Mouse (Mus musculus) forebrain, postnatal 0 days (tissue): Measurements from ENCODE around the gene Sik1. TPM values are rescaled to one million over a fixed set of nuclear protein-coding genes. Genes with fewer than 3 reads are reported as not detected.
"Not testable (repeated sequence)": the region's sequence is repeated elsewhere in the genome, so short reads cannot be mapped to it uniquely, and the experiment has no call there.

Experiments
- ATAC-seq: fragments of 200-750 bp; cut with Nextera tagmentation; 2 replicates; pipeline ENCODE4 v1.8.0; 2017; ENCODE audit warnings: mild to moderate bottlenecking, moderate library complexity
- DNase-seq: peaks from one replicate; pipeline ENCODE4 v3.0.0-alpha.2; 2015
- H3K27ac ChIP-seq: fragments of 300-500 bp; sonication (generic); 2 replicates; pipeline ENCODE4 v1.5.1; 2014; ENCODE audit warnings: low read depth, mild to moderate bottlenecking, antibody characterized with exemption, low read length, moderate library complexity, mixed read lengths
- H3K27me3 ChIP-seq: fragments of 300-500 bp; sonication (generic); 2 replicates; pipeline ENCODE4 v1.6.1; 2014; ENCODE audit warnings: mild to moderate bottlenecking, low read length, mixed read lengths; ENCODE audit not compliant: insufficient read depth
- H3K36me3 ChIP-seq: fragments of 300-500 bp; sonication (generic); 2 replicates; pipeline ENCODE4 v1.6.1; 2014; ENCODE audit warnings: mild to moderate bottlenecking, moderate library complexity; ENCODE audit not compliant: insufficient read depth
- H3K4me1 ChIP-seq: fragments of 300-500 bp; sonication (generic); 2 replicates; pipeline ENCODE4 v1.6.1; 2014; ENCODE audit warnings: antibody characterized with exemption; ENCODE audit not compliant: insufficient read depth
- H3K4me2 ChIP-seq: fragments of 300-500 bp; sonication (generic); 2 replicates; pipeline ENCODE4 v1.6.1; 2014; ENCODE audit warnings: low read depth, mild to moderate bottlenecking, moderate library complexity
- H3K4me3 ChIP-seq: fragments of 300-500 bp; sonication (generic); 2 replicates; pipeline ENCODE4 v1.5.1; 2014; ENCODE audit warnings: low read depth, low read length, mixed read lengths
- H3K9ac ChIP-seq: fragments of 300-500 bp; sonication (generic); 2 replicates; pipeline ENCODE4 v1.6.1; 2014; ENCODE audit warnings: mild to moderate bottlenecking
- H3K9me3 ChIP-seq: fragments of 300-500 bp; sonication (generic); 2 replicates; pipeline ENCODE4 v1.6.1; 2016; ENCODE audit warnings: low read length
- CTCF ChIP-seq: sonication (generic); IDR thresholded peaks from 2 replicates; pipeline ENCODE4 v1.5.1; 2016; ENCODE audit warnings: antibody characterized with exemption, control low read depth, low read depth
- WGBS: fragments of 180-500 bp; shearing (Covaris S2); extraction: QIAGEN DNeasy Blood & Tissue Kit; methylation state at CpG from one replicate; pipeline ENCODE4 v1.1.7; 2014; 5-methylcytosine and 5-hydroxymethylcytosine counted together
- polyA plus RNA-seq: library from polyadenylated mRNA; unstranded; fragments of >200 nt; fragmentation: Nextera tagmentation; extraction: Ambion mirVana; gene quantifications from 2 replicates; pipeline ENCODE4 v1.2.1, GENCODE M21; 2015
- total RNA-seq: library from RNA; depleted of rRNA; stranded (reverse); fragments of >200 nt; gene quantifications from 2 replicates; pipeline ENCODE4 v1.2.3, GENCODE M21; 2014

Sik1 gene
- total and polyA plus RNA-seq, 2 experiments from 2014 or later, result 18.6 to 42.2 TPM

GRCm38 (mm10) chr17:31890311-31890951 lies 34.8 kb upstream of the Sik1 start:
- H3K4me1 ChIP-seq, result 0 out of 2 replicates have a peak, but pooled peaks cover 4% of the 10 kb centered on the region
- TF ChIP-seq CTCF, result no peak
- no peaks in the 10 kb centered on the region for H3K27me3 ChIP-seq
- H3K9me3 ChIP-seq, result no peaks in the 10 kb centered on the region
- no peak overlapping the region for H3K4me3 ChIP-seq
- DNase-seq, result no peak
- 40% methylated on average over 2 of the region's 2 CpGs for WGBS
- no peak for ATAC-seq
- no peak overlapping the region for H3K27ac ChIP-seq
- H3K9ac ChIP-seq, result no peak overlapping the region
- no peak overlapping the region for H3K4me2 ChIP-seq
- no peaks in the 10 kb centered on the region for H3K36me3 ChIP-seq

GRCm38 (mm10) chr17:31889446-31890201 lies 34.0 kb upstream of the Sik1 start:
- DNase-seq, result no peak
- 0 out of 2 replicates have a peak, but pooled peaks cover 4% of the 10 kb centered on the region for H3K4me1 ChIP-seq
- no peak for TF ChIP-seq CTCF
- no peak for ATAC-seq
- H3K9ac ChIP-seq, result no peak overlapping the region
- no peaks in the 10 kb centered on the region for H3K27me3 ChIP-seq
- no peaks in the 10 kb centered on the region for H3K9me3 ChIP-seq
- no peak overlapping the region for H3K27ac ChIP-seq
- H3K36me3 ChIP-seq, result no peaks in the 10 kb centered on the region
- H3K4me2 ChIP-seq, result no peak overlapping the region
- 78% methylated on average over 9 of the region's 9 CpGs for WGBS
- no peak overlapping the region for H3K4me3 ChIP-seq

- H3K27ac ChIP-seq, result no peak overlapping the region
- H3K4me3 ChIP-seq, result no peak overlapping the region
- H3K4me2 ChIP-seq, result no peak overlapping the region
- ATAC-seq (no peak), DNase-seq (no peak)
- no peaks in the 10 kb centered on the region for H3K9me3 ChIP-seq
- no peak for TF ChIP-seq CTCF
- H3K27me3 ChIP-seq, result no peaks in the 10 kb centered on the region
- no peak overlapping the region for H3K9ac ChIP-seq
- 0 out of 2 replicates have a peak, but pooled peaks cover 4% of the 10 kb centered on the region for H3K4me1 ChIP-seq
- no peaks in the 10 kb centered on the region for H3K36me3 ChIP-seq
- 73% methylated on average over 6 of the region's 6 CpGs for WGBS
Observed at GRCm38 (mm10) chr17:31888540-31888939, 32.9 kb upstream of the Sik1 start.

- H3K9me3 ChIP-seq, H3K27me3 ChIP-seq, H3K27ac ChIP-seq, H3K4me2 ChIP-seq, H3K4me3 ChIP-seq, ATAC-seq, DNase-seq, H3K4me1 ChIP-seq, H3K9ac ChIP-seq, H3K36me3 ChIP-seq: not testable (repeated sequence)
- WGBS, result 82% methylated on average over 1 of the region's 1 CpGs
Observed at GRCm38 (mm10) chr17:31884676-31885075, 29.1 kb upstream of the Sik1 start.

- Histone ChIP-seq H3K4me1 (peaks cover 11% of the 10 kb centered on the region; the same call in 1 of the 2 replicates), H3K4me2 (no peak overlapping the region), H3K27ac (no peak overlapping the region), H3K9ac (no peak overlapping the region), H3K4me3 (no peak overlapping the region), H3K9me3 (no peaks in the 10 kb centered on the region), H3K27me3 (no peaks in the 10 kb centered on the region), H3K36me3 (no peaks in the 10 kb centered on the region)
- WGBS, result 91% methylated on average over 10 of the region's 10 CpGs
- no peak for TF ChIP-seq CTCF
- no peak for ATAC-seq
- DNase-seq, result no peak
Observed at GRCm38 (mm10) chr17:31879406-31879805, 23.8 kb upstream of the Sik1 start.

GRCm38 (mm10) chr17:31877650-31878141 lies 22.1 kb upstream of the Sik1 start:
- H3K9ac ChIP-seq, result no peak overlapping the region
- H3K36me3 ChIP-seq, result no peaks in the 10 kb centered on the region
- H3K27me3 ChIP-seq, result no peaks in the 10 kb centered on the region
- peak; percentile 80 for ATAC-seq
- H3K4me1 ChIP-seq, result peaks cover 11% of the 10 kb centered on the region; the same call in 1 of the 2 replicates
- TF ChIP-seq CTCF, result no peak
- no peak overlapping the region for H3K27ac ChIP-seq
- no peak overlapping the region for H3K4me2 ChIP-seq
- 55% methylated on average over 14 of the region's 14 CpGs for WGBS
- DNase-seq, result peak; percentile 56
- no peaks in the 10 kb centered on the region for H3K9me3 ChIP-seq
- H3K4me3 ChIP-seq, result no peak overlapping the region

GRCm38 (mm10) chr17:31877181-31877581 lies 21.6 kb upstream of the Sik1 start:
- Histone ChIP-seq H3K9ac (no peak overlapping the region), H3K4me1 (peaks cover 11% of the 10 kb centered on the region; the same call in 1 of the 2 replicates), H3K4me2 (no peak overlapping the region), H3K4me3 (no peak overlapping the region), H3K9me3 (no peaks in the 10 kb centered on the region), H3K27me3 (no peaks in the 10 kb centered on the region), H3K36me3 (no peaks in the 10 kb centered on the region), H3K27ac (no peak overlapping the region)
- 57% methylated on average over 4 of the region's 4 CpGs for WGBS
- DNase-seq (no peak), ATAC-seq (no peak)
- no peak for TF ChIP-seq CTCF
